Mouse (Mus musculus) heart, adult 2 months (tissue): Measurements from ENCODE around the gene Pam. TPM values are rescaled to one million over a fixed set of nuclear protein-coding genes. Genes with fewer than 3 reads are reported as not detected.
A peak's percentile ranks its signal among the peaks of the same experiment; 100 is the strongest.
"Not testable (repeated sequence)": the region's sequence is repeated elsewhere in the genome, so short reads cannot be mapped to it uniquely, and the experiment has no call there.

ENCODE experiments used
- DNase-seq, 2 experiments: peaks; one replicate each; pipeline ENCODE4 v3.0.0; 2021
- H3K27ac ChIP-seq: fragments of 200-600 bp; 2 replicates; pipeline ENCODE4 v1.8.1; 2022
- H3K27me3 ChIP-seq: fragments of 200-500 bp; 2 replicates; pipeline ENCODE4 v1.6.1; 2012; ENCODE audit warnings: mild to moderate bottlenecking, low read length, inconsistent platforms, mixed read lengths; ENCODE audit not compliant: control insufficient read depth, insufficient read depth
- H3K36me3 ChIP-seq: fragments of 200-500 bp; 2 replicates; pipeline ENCODE4 v1.6.1; 2012; ENCODE audit warnings: low read length, inconsistent platforms; ENCODE audit not compliant: control insufficient read depth, insufficient read depth
- H3K4me1 ChIP-seq: fragments of 200-500 bp; 2 replicates; pipeline ENCODE4 v1.6.1; 2011; ENCODE audit warnings: low read length; ENCODE audit not compliant: control insufficient read depth, insufficient read depth
- H3K4me3 ChIP-seq: fragments of 200-600 bp; 2 replicates; pipeline ENCODE4 v1.8.1; 2022
- H3K79me2 ChIP-seq: fragments of 200-500 bp; replicated peaks from 2 replicates; pipeline ENCODE4 v1.6.1; 2012; ENCODE audit warnings: mild to moderate bottlenecking, inconsistent platforms, low read length, moderate library complexity, mixed read lengths; ENCODE audit not compliant: control insufficient read depth, insufficient read depth
- H3K9ac ChIP-seq: fragments of 200-500 bp; 2 replicates; pipeline ENCODE4 v1.6.1; 2012; ENCODE audit warnings: low read depth, mild to moderate bottlenecking, control low read depth, inconsistent platforms, low read length, mixed read lengths
- CTCF ChIP-seq: fragments of 200-600 bp; IDR thresholded peaks from 2 replicates; pipeline ENCODE4 v1.8.1; 2022; ENCODE audit warnings: antibody characterized with exemption, mild to moderate bottlenecking, moderate library complexity
- EP300 ChIP-seq: fragments of 200-500 bp; IDR thresholded peaks from 2 replicates; pipeline ENCODE4 v1.6.1; 2011; ENCODE audit warnings: low read depth, low read length, control low read depth; ENCODE audit not compliant: insufficient read depth
- POLR2A ChIP-seq: fragments of 200-500 bp; IDR thresholded peaks from 2 replicates; pipeline ENCODE4 v1.6.1; 2011; ENCODE audit warnings: mild to moderate bottlenecking, low read depth, low read length, control low read depth; ENCODE audit not compliant: insufficient read depth
- WGBS: fragments of 180-500 bp; shearing (Covaris S2); methylation state at CpG from one replicate; pipeline ENCODE4 v1.1.7; 2018; 5-methylcytosine and 5-hydroxymethylcytosine counted together
- intact Hi-C: fragments of 180-260 bp; cut with DNase I; formaldehyde crosslinking; loops from one replicate; pipeline ENCODE4 v1.15.1; 2025
- polyA plus RNA-seq: library from polyadenylated mRNA; depleted of rRNA; stranded (reverse); fragments of >200 nt; gene quantifications from 2 replicates; pipeline ENCODE4 v1.2.3, GENCODE M21; 2012
- total RNA-seq, 2 experiments: library from RNA; stranded (reverse); gene quantifications; 2 replicates each; pipeline ENCODE4 v1.2.3; 2021

Gene Pam
- total and polyA plus RNA-seq, 3 experiments: 313 to 641 (median 593) TPM

- Histone ChIP-seq H3K36me3 (no peaks in the 10 kb centered on the region), H3K79me2 (no peaks in the 10 kb centered on the region; the same call in 1 of the 2 replicates), H3K9ac (no peak overlapping the region), H3K4me3 (no peak overlapping the region), H3K27me3 (no peaks in the 10 kb centered on the region), H3K27ac (no peak overlapping the region), H3K4me1 (no peaks in the 10 kb centered on the region)
- WGBS: 81% methylated on average over 10 of the region's 10 CpGs
- intact Hi-C loops: no loop called here
- no peak for TF ChIP-seq CTCF
- no peak for TF ChIP-seq POLR2A
- TF ChIP-seq EP300: no peak
- DNase-seq: no peak
These were observed 79.2 kb downstream of the Pam start for GRCm38 (mm10) chr1:98016004-98016848.

- H3K36me3 ChIP-seq: no peaks in the 10 kb centered on the region
- DNase-seq: no peak
- no peaks in the 10 kb centered on the region for H3K4me1 ChIP-seq
- no peak overlapping the region for H3K9ac ChIP-seq
- no peaks in the 10 kb centered on the region for H3K27me3 ChIP-seq
- intact Hi-C loops: no loop called here
- WGBS: 87% methylated on average over 4 of the region's 4 CpGs
- TF ChIP-seq POLR2A (no peak), EP300 (no peak), CTCF (no peak)
- H3K4me3 ChIP-seq: no peak overlapping the region
- no peaks in the 10 kb centered on the region for H3K79me2 ChIP-seq
- H3K27ac ChIP-seq: no peak overlapping the region
These were observed 79.9 kb downstream of the Pam start for GRCm38 (mm10) chr1:98015564-98015963.

GRCm38 (mm10) chr1:98002561-98003425 lies 92.7 kb downstream of the Pam start:
- Histone ChIP-seq H3K27ac (no peak overlapping the region; the same call in 1 of the 2 replicates), H3K27me3 (no peaks in the 10 kb centered on the region), H3K4me1 (peaks cover 3% of the 10 kb centered on the region), H3K79me2 (no peaks in the 10 kb centered on the region), H3K4me3 (no peak overlapping the region), H3K36me3 (peaks cover 4% of the 10 kb centered on the region; the same call in 1 of the 2 replicates), H3K9ac (no peak overlapping the region)
- TF ChIP-seq CTCF (no peak), POLR2A (no peak), EP300 (no peak)
- intact Hi-C loops: no loop called here
- DNase-seq: peak; percentile 35 to 51
- WGBS: 39% methylated on average over 7 of the region's 7 CpGs

GRCm38 (mm10) chr1:97999465-97999864 lies 96.0 kb downstream of the Pam start:
- no peak overlapping the region for H3K27ac ChIP-seq
- H3K4me3 ChIP-seq: no peak overlapping the region
- no peaks in the 10 kb centered on the region for H3K79me2 ChIP-seq
- H3K36me3 ChIP-seq: peaks cover 4% of the 10 kb centered on the region; the same call in 1 of the 2 replicates
- no peak for DNase-seq
- TF ChIP-seq POLR2A (no peak), CTCF (no peak), EP300 (no peak)
- peaks cover 3% of the 10 kb centered on the region for H3K4me1 ChIP-seq
- intact Hi-C loops: loop anchor here (5.0 kb wide), 1 partner anchor 48 kb away; no protein-coding TSS in a partner anchor
- H3K27me3 ChIP-seq: no peaks in the 10 kb centered on the region
- H3K9ac ChIP-seq: no peak overlapping the region
- WGBS: 80% methylated on average over 2 of the region's 2 CpGs

GRCm38 (mm10) chr1:97998961-97999360 lies 96.5 kb downstream of the Pam start:
- not testable (repeated sequence) for H3K36me3 ChIP-seq, H3K27me3 ChIP-seq, DNase-seq, H3K27ac ChIP-seq, H3K4me1 ChIP-seq, H3K4me3 ChIP-seq, H3K9ac ChIP-seq, H3K79me2 ChIP-seq
- 59% methylated on average over 5 of the region's 5 CpGs for WGBS
- intact Hi-C loops: loop anchor here (5.0 kb wide), 1 partner anchor 48 kb away; no protein-coding TSS in a partner anchor

GRCm38 (mm10) chr1:97997088-97997487 lies 98.4 kb downstream of the Pam start:
- no peaks in the 10 kb centered on the region for H3K36me3 ChIP-seq
- no peak overlapping the region for H3K4me3 ChIP-seq
- H3K27me3 ChIP-seq: no peaks in the 10 kb centered on the region
- no peaks in the 10 kb centered on the region for H3K79me2 ChIP-seq
- intact Hi-C loops: loop anchor here (5.0 kb wide), 1 partner anchor 50 kb away; no protein-coding TSS in a partner anchor
- no peak for TF ChIP-seq EP300
- no peak for TF ChIP-seq POLR2A
- no peak for TF ChIP-seq CTCF
- H3K9ac ChIP-seq: no peak overlapping the region
- H3K4me1 ChIP-seq: no peaks in the 10 kb centered on the region
- no peak overlapping the region for H3K27ac ChIP-seq
- no peak for DNase-seq
- WGBS: 93% methylated on average over 1 of the region's 1 CpGs
